Mouse (Mus musculus) erythroblast, embryonic 14.5 days (primary cell): ENCODE measurements around the gene Tex2. TPM values are rescaled to one million over a fixed set of nuclear protein-coding genes. Genes with fewer than 3 reads are reported as not detected.
A peak's percentile ranks its signal among the peaks of the same experiment; 100 is the strongest.
"Not testable (repeated sequence)": the region's sequence is repeated elsewhere in the genome, so short reads cannot be mapped to it uniquely, and the experiment has no call there.

ENCODE experiments used
- H3K27me3 ChIP-seq: 2 replicates; pipeline ENCODE4 v1.6.1; 2012; ENCODE audit warnings: inconsistent platforms; ENCODE audit not compliant: control insufficient read depth
- H3K36me3 ChIP-seq: 2 replicates; pipeline ENCODE4 v1.6.1; 2012; ENCODE audit warnings: mild to moderate bottlenecking, inconsistent platforms; ENCODE audit not compliant: control insufficient read depth
- H3K4me1 ChIP-seq: 2 replicates; pipeline ENCODE4 v1.6.1; 2012; ENCODE audit warnings: inconsistent platforms; ENCODE audit not compliant: control insufficient read depth
- H3K4me3 ChIP-seq: replicated peaks from 2 replicates; pipeline ENCODE3; 2012; ENCODE audit warnings: moderate library complexity, mild to moderate bottlenecking, inconsistent platforms
- H3K9me3 ChIP-seq: 2 replicates; pipeline ENCODE4 v1.6.1; 2012; ENCODE audit warnings: low read length, inconsistent platforms, mixed read lengths; ENCODE audit not compliant: control insufficient read depth
- GATA1 ChIP-seq: IDR thresholded peaks from 2 replicates; pipeline ENCODE4 v1.6.1; 2012; ENCODE audit warnings: low read length, inconsistent platforms, mixed read lengths
- TAL1 ChIP-seq: IDR thresholded peaks from 3 replicates; pipeline ENCODE4 v1.6.1; 2012; ENCODE audit warnings: low read length, inconsistent platforms, mixed read lengths
- polyA plus RNA-seq: library from polyadenylated mRNA; stranded (reverse); fragments of >175 nt; gene quantifications from 2 replicates; pipeline ENCODE4 v1.2.3, GENCODE M21; 2012

Gene Tex2
- polyA plus RNA-seq = 0.44 and 0.56 TPM in 2 replicates

GRCm38 (mm10) chr11:106612961-106613637 lies at the start of gene Tex2:
Gene Tex2 (minus strand): TSS chr11:106613423.
- TF ChIP-seq GATA1 (no peak), TAL1 (no peak)
- H3K9me3 ChIP-seq = no peaks in the 10 kb centered on the region
- peaks cover 43% of the 10 kb centered on the region for H3K4me1 ChIP-seq
- H3K4me3 ChIP-seq = peak within 1 kb of the TSS; percentile 88
- H3K36me3 ChIP-seq = no peaks in the 10 kb centered on the region
- 0 out of 2 replicates have a peak, but pooled peaks cover 3% of the 10 kb centered on the region for H3K27me3 ChIP-seq

DNA sequence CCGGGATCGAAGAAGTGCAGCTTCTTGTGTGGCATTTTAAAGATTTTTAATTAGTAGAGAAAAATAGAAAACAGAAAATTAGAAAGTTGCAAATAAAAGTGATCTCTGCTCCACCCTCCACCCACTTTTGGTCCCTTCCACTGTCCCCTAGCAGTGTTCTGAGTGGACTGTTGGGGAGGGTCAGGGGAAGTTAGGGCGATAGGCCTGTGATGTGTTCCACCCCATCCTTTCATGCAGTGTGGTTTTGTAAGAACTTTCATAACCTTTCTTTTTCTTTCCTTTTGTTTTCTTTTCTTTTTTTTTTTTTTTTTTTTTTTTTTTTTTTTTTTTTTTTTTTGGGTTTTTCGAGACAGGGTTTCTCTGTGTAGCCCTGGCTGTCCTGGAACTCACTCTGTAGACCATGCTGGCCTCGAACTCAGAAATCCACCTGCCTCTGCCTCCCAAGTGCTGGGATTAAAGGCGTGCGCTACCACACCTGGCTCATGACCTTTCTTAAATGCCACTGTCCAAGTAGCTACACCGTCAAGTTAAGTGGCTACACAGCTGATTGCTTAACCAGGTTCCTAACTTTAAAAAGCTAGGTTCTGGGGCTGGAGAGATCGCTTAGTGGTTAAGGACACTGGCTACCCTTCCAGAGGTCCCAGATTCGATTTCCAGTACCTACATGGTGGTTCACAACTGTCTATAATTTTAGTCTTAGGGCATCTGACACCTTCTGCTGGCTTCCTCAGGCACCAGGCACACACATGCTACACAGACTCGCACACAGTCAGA lies 49.6 kb upstream of the Tex2 start:
- H3K4me1 ChIP-seq = no peaks in the 10 kb centered on the region
- no peaks in the 10 kb centered on the region for H3K36me3 ChIP-seq
- no peak overlapping the region for H3K4me3 ChIP-seq
- TF ChIP-seq GATA1 (no peak), TAL1 (no peak)
- no peaks in the 10 kb centered on the region for H3K27me3 ChIP-seq
- no peaks in the 10 kb centered on the region for H3K9me3 ChIP-seq

- Histone ChIP-seq H3K4me3 (no peak overlapping the region), H3K36me3 (no peaks in the 10 kb centered on the region), H3K9me3 (no peaks in the 10 kb centered on the region), H3K4me1 (no peaks in the 10 kb centered on the region), H3K27me3 (no peaks in the 10 kb centered on the region)
- TF ChIP-seq GATA1 = no peak
- TF ChIP-seq TAL1 = no peak
Observed at GRCm38 (mm10) chr11:106660453-106661081, 47.3 kb upstream of the Tex2 start.

- H3K4me1 ChIP-seq = no peaks in the 10 kb centered on the region
Observed at GRCm38 (mm10) chr11:106659598-106660295, 46.5 kb upstream of the Tex2 start.

DNA sequence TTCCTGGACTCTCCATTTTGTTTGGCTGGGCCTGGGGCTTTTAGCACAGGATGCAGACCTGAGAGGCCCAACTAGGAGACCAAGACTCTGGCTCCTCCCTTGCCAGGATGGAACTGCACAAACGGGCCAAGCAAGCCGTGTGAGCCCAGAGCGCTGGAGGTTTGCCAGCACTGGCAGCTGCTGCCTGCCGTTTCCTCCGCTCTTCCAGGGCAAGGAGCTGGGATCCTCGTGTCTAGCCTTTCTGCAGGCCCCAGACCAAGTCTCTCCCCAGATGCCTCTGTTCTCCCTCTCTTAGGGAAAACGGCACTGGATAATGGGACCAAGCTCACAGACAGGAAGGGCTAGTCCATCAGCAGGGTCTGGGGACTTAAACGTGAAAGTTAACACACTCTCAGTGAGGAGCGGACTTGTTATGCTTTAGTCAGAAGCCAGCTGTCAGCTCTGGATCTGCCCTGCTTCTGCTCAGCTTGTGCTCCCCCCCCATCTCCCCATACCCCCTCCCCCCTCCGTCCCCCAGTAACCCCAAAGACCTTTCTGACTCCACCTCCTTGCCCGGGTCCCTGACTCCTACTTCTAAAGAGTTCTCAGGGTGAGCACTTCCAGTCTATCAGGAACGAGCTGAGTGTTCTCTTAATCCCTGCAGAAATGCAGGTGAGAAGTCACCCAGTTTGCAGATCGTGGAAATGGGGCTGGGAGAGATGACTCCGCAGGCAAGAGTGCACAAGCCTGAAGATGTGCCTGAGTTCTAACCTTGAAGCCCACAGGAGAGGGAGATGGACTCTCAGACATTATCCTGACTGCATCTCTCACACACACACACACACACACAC lies 45.0 kb upstream of the Tex2 start:
- Histone ChIP-seq H3K4me3 (no peak overlapping the region), H3K36me3 (no peaks in the 10 kb centered on the region), H3K27me3 (no peaks in the 10 kb centered on the region), H3K4me1 (no peaks in the 10 kb centered on the region), H3K9me3 (no peaks in the 10 kb centered on the region)
- TF ChIP-seq GATA1 (no peak), TAL1 (no peak)

More at GRCm38 (mm10) chr11:106659598-106660295, 46.5 kb upstream of the Tex2 start:
- Histone ChIP-seq H3K36me3 (no peaks in the 10 kb centered on the region), H3K27me3 (no peaks in the 10 kb centered on the region), H3K4me3 (no peak overlapping the region), H3K9me3 (no peaks in the 10 kb centered on the region)
- TF ChIP-seq TAL1 = no peak
- TF ChIP-seq GATA1 = no peak

DNA sequence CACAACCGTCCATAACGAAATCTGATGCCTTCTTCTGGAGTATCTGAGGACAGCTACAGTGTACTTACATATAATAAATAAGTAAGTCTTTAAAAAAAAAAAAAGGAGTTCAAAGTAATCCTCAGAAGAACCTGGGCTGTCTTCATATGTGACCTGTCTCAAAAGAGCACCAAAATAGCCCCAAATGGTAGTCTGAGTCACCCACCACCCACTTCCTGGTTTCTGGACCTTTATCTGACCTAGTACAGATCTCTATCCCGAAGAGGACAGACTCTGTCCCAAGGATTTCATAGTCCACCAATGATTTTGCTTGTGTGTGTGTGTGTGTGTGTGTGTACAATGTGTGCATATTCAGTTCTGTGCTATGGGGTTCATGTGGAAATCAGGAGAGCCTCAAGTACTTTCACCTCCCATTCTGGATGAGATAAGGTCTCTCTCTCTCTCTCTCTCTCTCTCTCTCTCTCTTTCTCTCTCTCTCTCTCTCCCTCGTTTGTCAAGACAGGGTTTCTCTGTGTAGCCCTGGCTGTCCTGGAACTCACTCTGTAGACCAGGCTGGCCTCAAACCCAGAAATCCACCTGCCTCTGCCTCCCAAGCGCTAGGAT lies 43.8 kb upstream of the Tex2 start:
- H3K4me3 ChIP-seq, H3K9me3 ChIP-seq, H3K27me3 ChIP-seq, H3K36me3 ChIP-seq, H3K4me1 ChIP-seq: not testable (repeated sequence)

DNA sequence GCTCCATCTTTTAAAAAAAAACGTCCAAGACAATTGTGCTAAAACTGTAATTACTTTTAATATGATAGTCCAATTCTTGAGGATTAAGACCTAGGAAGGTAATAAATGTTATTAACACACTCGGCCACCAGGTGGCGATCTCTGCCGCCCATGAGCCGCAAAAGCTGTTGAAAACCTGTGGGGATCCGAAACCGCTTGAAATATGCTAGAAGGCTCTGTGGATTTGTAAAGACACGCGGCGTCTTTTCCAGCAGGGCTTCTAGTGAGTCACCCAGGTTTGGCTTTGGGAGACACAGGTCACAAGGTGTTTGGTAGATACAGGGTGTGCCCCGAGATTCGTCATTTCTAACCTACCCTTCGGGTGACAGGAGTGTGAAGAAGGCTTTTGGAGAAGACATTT lies 35.1 kb upstream of the Tex2 start:
- peaks cover 4% of the 10 kb centered on the region; the same call in 1 of the 2 replicates for H3K27me3 ChIP-seq
- TF ChIP-seq GATA1 = no peak
- TF ChIP-seq TAL1 = no peak
- no peaks in the 10 kb centered on the region for H3K9me3 ChIP-seq
- H3K4me3 ChIP-seq = no peak overlapping the region
- no peaks in the 10 kb centered on the region for H3K4me1 ChIP-seq
- no peaks in the 10 kb centered on the region for H3K36me3 ChIP-seq
